Mouse (Mus musculus) skeletal muscle tissue, adult 2 months (tissue): ENCODE data around the gene Polr3e.

Source experiments
- DNase-seq: peaks from one replicate; pipeline ENCODE4 v3.0.0-alpha.2; 2012; ENCODE audit warnings: low read depth, low spot score

Polr3e gene

GRCm38 (mm10) chr7:120977063-120977462 lies 59.5 kb downstream of the Polr3e start:
- peak; percentile 38 for DNase-seq

- DNase-seq: no peak
Measured at GRCm38 (mm10) chr7:120980041-120980440, 62.5 kb downstream of the Polr3e start.

GRCm38 (mm10) chr7:120980931-120981924 lies 63.7 kb downstream of the Polr3e start:
- DNase-seq: no peak

- peak; percentile 96 for DNase-seq
Measured at GRCm38 (mm10) chr7:120982200-120982841, 64.8 kb downstream of the Polr3e start, which contains the start of the genes Cdr2 and Mfsd13b. Gene Cdr2, minus strand, starts transcription at chr7:120982312. Gene Mfsd13b, plus strand, starts transcription at chr7:120982509.

- no peak for DNase-seq
Measured at GRCm38 (mm10) chr7:120982968-120983367, 65.4 kb downstream of the Polr3e start.

- DNase-seq: no peak
Measured at GRCm38 (mm10) chr7:120991191-120991590, 73.6 kb downstream of the Polr3e start.
